Mouse (Mus musculus) T-cell, adult 2 months (primary cell): ENCODE measurements around the gene Lmna.

Source experiments
- DNase-seq: peaks from one replicate; pipeline ENCODE4 v3.0.0; 2022; ENCODE audit warnings: low spot score

Gene Lmna

DNA sequence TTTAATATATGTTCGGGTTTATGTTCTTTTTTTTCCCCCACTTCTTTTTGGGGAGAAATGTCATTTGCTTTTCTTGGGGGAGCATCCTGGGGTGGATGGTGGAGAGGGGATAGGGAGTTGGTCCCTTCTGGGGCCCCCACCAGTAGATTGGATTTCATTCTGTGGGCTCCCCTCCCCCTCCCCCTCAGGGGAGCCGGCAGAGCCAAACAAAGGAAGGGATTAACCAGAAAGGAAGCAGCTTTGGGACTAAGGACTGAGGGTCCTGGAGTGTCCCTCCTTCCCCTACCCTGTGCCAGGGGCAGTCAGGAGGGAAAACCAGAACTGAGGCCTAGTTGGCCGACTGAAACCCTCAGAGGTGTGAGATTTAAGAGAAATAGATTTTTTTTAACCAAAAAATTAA is 29.6 kb upstream of the Lmna start:
- no peak for DNase-seq

DNA sequence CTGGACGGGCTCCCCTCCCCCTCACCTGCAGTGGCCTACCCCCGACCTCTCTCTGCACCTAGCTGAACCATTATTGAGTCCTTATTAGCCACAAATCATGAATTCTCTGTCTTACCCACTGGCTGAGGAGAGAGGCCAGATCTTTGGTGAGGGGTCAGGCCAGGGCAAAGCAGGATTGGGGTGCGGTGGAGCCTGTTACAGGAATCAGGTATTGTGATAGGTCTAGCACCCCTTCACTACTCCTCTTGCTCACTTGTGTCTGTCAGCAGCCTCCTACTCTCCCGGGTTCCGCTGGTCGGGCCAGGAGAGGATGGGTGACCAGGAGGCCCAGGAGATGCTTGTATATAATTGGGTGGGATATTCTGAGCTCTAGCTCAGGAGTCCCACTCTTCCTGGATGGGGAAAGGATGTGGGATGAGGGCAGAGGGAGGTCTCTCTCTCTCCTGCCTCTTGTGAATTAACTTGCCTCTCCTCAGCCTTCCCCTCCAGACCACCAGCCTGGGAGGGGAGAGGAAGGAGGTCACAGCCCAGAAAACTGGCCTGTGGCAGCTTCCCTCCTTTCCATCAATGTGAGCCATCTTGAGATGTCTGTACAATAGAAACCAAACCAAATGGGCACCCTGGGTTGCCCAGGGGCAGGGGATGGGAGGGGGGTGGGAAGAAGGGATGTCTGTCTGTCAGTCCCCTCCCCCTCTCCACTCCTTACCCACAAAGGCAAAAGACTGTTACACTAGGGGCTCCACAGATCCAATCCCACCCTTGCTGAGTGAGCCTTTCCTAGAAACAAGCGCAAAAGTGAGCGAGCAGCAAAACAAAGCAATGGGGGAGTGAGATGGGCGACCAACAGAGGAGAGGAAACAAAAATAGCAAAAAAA is 28.8 kb upstream of the Lmna start:
- DNase-seq: no peak

GRCm38 (mm10) chr3:88537146-88537545 is 27.4 kb upstream of the Lmna start:
- no peak for DNase-seq

DNA sequence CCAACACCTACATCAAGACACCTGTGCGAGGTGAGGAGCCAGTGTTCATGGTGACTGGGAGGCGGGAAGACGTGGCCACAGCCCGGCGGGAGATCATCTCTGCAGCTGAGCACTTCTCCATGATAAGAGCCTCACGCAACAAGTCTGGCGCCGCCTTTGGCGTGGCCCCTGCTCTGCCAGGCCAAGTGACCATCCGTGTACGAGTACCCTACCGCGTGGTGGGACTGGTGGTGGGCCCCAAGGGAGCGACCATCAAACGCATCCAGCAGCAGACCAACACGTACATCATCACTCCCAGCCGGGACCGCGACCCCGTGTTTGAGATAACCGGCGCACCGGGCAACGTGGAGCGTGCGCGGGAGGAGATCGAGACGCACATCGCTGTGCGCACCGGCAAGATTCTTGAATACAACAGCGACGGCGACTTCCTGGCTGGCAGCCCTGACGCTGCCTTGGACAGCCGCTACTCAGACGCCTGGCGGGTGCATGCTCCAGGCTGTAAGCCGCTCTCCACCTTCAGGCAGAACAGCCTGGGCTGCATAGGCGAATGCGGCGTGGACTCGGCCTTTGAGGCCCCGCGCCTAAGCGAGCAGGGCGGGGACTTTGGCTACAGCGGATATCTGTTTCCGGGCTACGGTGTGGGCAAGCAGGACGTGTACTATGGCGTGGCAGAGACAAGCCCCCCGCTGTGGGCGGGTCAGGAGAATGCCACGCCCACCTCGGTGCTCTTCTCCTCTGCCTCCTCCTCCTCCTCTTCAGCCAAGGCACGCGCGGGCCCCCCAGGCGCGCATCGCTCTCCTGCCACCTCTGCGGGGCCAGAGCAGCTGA is 26.6 kb upstream of the Lmna start:
- DNase-seq: no peak

- no peak for DNase-seq
Measured at GRCm38 (mm10) chr3:88535527-88535926, 25.8 kb upstream of the Lmna start.

DNA sequence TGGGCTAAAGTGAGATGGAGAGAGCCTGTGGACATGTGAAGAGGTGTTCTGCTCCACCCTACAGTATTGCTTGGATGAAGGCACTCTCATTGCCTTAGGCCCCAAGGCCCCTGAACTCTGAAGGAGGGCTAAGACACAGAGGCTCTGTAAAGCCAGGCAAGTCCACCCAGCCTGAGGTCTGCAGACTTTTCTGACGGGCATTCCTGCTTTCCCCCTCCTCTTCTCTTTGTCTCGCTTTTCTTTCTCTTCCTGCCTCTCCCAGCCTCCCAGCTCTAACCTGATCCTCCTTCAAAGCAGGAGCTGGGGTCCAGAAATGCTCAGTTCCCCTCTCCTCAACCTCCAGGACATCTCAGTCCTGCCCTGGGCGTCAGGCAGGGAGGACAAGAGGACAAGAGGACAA is 25.2 kb upstream of the Lmna start:
- DNase-seq: no peak

DNA sequence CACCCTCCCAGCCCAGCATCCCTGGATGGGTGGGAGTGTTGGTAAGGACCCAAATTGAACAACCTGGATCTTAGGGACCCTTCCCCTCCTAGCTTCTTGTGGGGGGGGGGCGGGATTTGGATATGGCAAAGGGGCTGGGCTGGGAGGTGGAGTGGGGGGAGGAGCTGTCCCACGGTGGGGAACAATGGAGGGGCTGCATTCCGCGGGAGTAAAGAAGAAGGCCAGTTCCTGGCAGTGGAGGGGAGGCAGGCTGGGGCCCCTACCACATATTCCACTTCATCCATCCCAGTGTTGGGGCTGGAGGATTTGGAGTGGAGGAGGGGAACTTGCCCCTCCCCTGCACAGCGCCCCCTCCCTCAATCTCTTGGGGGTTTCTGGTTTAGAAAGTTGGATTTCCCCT is 23.9 kb upstream of the Lmna start:
- DNase-seq: no peak

GRCm38 (mm10) chr3:88532689-88533511 is 23.1 kb upstream of the Lmna start:
- no peak for DNase-seq

GRCm38 (mm10) chr3:88532299-88532674 is 22.5 kb upstream of the Lmna start, which contains the start of gene Mex3a:
Gene Mex3a, plus strand, starts transcription at chr3:88532395.
- DNase-seq: no peak

DNA sequence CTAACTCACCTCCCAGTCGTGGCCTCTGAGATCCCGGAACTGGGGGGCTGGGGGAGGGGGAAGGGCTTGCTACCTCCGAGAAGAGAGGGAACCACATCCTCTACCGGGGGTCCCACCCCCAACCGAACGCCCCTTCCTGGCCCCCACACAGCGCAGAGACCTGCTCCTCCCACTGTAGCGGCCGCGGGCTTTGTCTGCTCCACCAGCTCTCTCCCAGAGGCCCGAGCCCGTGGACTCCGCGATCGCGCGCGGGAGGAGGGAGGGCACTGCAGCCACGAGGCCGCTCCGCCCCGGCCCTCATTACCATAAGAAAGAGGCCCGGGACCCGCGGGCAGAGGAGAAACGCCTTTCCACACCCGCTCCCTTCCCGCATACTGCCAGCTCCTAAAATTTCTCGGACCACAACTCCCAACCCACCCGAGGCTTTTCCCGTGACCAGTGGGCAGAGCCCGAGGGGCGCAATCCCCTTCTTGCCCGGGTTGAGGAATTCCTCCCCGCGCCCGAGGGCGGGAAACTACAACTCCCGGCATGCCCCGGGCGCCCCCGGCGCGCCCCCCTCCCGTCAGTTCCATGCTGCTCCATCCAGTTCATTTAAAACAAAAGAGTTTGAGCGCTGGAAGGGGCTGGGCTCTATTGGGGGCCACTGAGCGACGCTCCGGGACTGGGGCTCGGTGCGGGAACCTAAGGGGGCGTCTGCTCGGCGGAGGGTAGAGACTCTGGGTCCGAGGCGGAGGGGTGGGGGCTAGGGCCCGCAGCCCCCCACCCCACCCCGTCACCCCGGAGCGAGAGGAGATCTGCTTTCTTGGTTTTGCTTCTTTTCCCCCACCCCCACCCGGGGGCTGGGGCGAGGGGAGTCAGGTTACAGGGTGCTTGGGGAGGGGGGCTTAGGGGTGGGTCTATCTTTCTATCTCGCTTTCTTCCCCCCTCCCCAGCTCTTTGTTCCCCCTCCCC is 21.9 kb upstream of the Lmna start:
- peak; percentile 82 for DNase-seq

DNA sequence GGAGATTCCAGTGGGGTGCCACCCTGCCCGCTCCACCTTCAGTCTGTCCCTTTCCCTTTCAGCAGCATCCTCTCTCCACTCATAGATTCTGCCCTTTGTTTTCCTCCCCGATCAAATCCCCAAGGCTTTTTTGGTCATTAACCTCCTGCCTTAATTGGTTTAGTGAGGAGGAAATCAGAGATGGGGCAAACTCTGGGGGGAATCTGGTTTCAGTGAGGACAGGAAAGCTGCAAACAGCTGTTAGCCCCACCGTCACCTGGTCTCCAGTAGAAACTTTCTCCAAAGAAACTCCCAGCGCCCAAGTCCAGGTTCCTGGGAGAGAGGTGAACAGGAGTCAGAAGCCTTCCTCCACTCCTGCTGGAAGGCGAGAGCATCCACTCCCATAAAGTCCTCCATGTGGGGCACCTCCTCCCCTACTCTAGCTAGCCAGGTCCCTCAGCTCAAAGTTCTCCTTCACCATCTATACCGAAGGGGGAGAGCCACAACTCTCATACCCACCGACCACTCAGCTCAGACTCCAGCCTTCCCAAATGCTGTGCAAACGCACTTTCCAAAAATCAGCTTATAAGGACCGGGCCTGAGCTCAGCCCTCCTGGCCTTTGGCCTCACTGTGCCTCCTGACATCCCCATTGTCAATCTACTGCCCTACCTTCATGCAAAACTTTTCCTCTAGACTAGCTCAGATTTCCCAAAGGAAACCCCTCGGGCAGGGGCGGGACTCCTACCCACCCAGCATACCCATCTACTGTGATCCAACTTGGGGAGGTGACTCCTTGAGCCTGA is 20.5 kb upstream of the Lmna start:
- DNase-seq: no peak

DNA sequence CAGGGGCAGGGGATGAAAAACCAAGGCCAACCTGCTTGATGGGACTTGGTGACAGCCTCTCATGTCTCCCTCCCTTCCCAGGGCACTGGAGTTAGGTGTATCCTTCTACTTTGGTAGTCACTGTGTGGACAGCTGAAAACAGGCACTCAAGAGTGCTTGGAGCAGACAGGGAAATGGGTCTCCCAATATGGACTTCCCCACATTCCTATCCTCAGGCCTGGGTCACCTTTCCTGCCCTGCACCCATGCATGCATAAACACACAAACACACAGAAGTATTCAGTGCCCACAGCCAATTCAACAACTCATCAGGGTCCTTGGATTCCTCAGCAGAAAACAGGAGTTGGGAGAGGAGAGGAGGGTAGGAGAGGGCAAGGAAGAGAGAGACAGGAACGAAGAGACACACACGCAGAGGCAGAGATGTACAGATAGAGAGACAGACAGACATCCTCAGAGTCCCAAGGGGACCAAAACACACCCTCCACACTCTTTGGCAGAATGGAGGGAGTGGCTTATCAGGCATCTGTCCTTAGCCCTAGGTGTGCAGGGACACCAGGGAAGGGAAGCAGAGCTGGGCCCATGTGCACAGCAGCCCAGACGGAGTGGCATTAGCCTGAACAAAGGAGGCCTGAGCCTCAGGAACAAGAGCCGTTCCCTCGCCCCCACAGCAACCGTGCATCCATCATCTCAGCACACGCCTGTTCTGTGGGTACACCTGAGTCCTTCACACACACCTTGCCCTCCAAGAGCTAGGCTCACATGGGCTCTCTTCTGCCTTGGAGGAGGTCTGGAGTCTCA is 19.6 kb upstream of the Lmna start:
- DNase-seq: no peak

GRCm38 (mm10) chr3:88528646-88529045 is 18.9 kb upstream of the Lmna start:
- no peak for DNase-seq

DNA sequence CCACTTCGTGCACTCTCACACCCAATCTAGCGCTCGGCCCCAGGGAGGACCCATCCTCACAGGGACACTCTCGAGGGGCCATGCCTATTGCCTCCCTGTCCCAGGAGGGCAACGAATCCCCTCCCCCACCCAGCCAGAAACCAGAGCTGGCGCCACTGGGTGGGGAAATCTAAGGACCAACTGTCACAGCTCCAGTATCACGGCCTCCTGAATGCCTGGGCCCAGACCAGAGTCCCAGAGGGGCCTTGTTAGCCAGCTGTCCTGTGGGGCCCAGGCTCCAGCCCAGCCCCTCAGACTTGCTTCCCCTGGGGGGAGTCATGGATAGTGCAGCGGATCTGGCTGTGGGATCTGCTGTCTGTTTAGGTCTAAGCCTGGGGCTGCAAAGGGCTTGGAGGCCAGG is 17.8 kb upstream of the Lmna start:
- no peak for DNase-seq

- peak; percentile 78 for DNase-seq
Measured at GRCm38 (mm10) chr3:88526157-88527131, 16.7 kb upstream of the Lmna start.

DNA sequence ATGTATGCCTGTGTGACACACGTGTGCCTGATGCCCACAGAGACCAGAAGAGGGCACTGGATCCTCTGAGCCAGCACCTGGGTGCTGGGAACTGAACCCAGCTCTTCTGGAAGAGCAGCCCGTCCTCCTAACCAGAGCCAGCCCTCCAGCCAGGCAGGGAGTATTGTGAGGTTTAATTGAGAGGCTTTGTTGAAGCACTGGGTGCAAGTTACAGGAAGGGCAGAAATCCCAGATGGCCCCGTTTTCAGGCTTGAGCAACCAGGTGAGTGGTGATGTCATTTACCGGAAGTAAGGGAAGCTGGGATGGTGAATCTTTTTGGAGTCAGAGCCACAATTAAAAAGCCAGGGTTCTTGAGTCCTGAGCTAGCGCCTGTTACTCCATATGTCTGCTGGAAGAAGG is 15.3 kb upstream of the Lmna start:
- no peak for DNase-seq

GRCm38 (mm10) chr3:88523027-88523426 is 13.3 kb upstream of the Lmna start:
- no peak for DNase-seq

GRCm38 (mm10) chr3:88521803-88522331 is 12.1 kb upstream of the Lmna start:
- peak; percentile 87 for DNase-seq
